Mouse (Mus musculus) liver, adult 2 months (tissue): ENCODE results near the gene Me3.

ENCODE experiments used
- CTCF ChIP-seq: fragments of 200-500 bp; IDR thresholded peaks from 2 replicates; pipeline ENCODE4 v1.5.1; 2011; ENCODE audit warnings: low read depth, low read length, control low read depth
- POLR2A ChIP-seq: fragments of 200-500 bp; IDR thresholded peaks from 2 replicates; pipeline ENCODE4 v1.6.1; 2011; ENCODE audit warnings: low read length, control low read depth; ENCODE audit not compliant: insufficient read depth; ENCODE audit errors: extremely low read depth

- TF ChIP-seq CTCF (no peak), POLR2A (no peak)
Measured at GRCm38 (mm10) chr7:89852158-89853095, 220.2 kb downstream of the Me3 start.
